Mouse (Mus musculus): ENCODE measurements around the gene Gm10260. TPM values are rescaled to one million over a fixed set of nuclear protein-coding genes. Genes with fewer than 3 reads are reported as not detected.

Gene Gm10260
- polyA plus RNA-seq, 1 experiment from 2014 or later: 2.1 TPM

GRCm38 (mm10) chr13:97766600-97766999 lies 6.2 kb upstream of the Gm10260 start:
- WGBS: 96% methylated on average over 3 of the region's 3 CpGs
- Histone ChIP-seq H3K4me2 (replicated peaks) (no peak overlapping the region), H3K4me1 (peaks cover 16% of the 10 kb centered on the region), H3K9ac (replicated peaks) (no peak overlapping the region), H3K9me3 (no peaks in the 10 kb centered on the region), H3K27me3 (no peaks in the 10 kb centered on the region), H3K36me3 (no peaks in the 10 kb centered on the region), H3K27ac (replicated peaks) (no peak overlapping the region), H3K4me3 (no peak overlapping the region)
- no peak for ATAC-seq (ENCODE audit: low FRiP score, low read depth)

GRCm38 (mm10) chr13:97765913-97766312 lies 5.5 kb upstream of the Gm10260 start:
- Histone ChIP-seq H3K27me3 (no peaks in the 10 kb centered on the region), H3K4me3 (no peak overlapping the region), H3K9ac (replicated peaks) (no peak overlapping the region), H3K27ac (replicated peaks) (no peak overlapping the region), H3K4me1 (peaks cover 16% of the 10 kb centered on the region), H3K4me2 (replicated peaks) (no peak overlapping the region), H3K36me3 (no peaks in the 10 kb centered on the region), H3K9me3 (no peaks in the 10 kb centered on the region)
- 89% methylated on average over 2 of the region's 2 CpGs for WGBS
- no peak for ATAC-seq (ENCODE audit: low FRiP score, low read depth)

- no peak overlapping the region for H3K9ac ChIP-seq (replicated peaks)
- ATAC-seq (ENCODE audit: low FRiP score, low read depth): no peak
- no peak overlapping the region for H3K27ac ChIP-seq (replicated peaks)
- no peak overlapping the region for H3K4me3 ChIP-seq
- H3K9me3 ChIP-seq: no peaks in the 10 kb centered on the region
- H3K27me3 ChIP-seq: no peaks in the 10 kb centered on the region
- WGBS: 76% methylated on average over 7 of the region's 7 CpGs
- no peaks in the 10 kb centered on the region for H3K36me3 ChIP-seq
- no peak overlapping the region for H3K4me2 ChIP-seq (replicated peaks)
- H3K4me1 ChIP-seq: peaks cover 13% of the 10 kb centered on the region
These were observed 3.6 kb upstream of the Gm10260 start for GRCm38 (mm10) chr13:97764067-97764466.

GRCm38 (mm10) chr13:97763436-97763835 lies 3.0 kb upstream of the Gm10260 start:
- Histone ChIP-seq H3K4me1 (peaks cover 8% of the 10 kb centered on the region), H3K4me3 (no peak overlapping the region), H3K4me2 (replicated peaks) (no peak overlapping the region), H3K27me3 (no peaks in the 10 kb centered on the region), H3K9me3 (no peaks in the 10 kb centered on the region), H3K36me3 (no peaks in the 10 kb centered on the region), H3K9ac (replicated peaks) (no peak overlapping the region), H3K27ac (replicated peaks) (no peak overlapping the region)
- 77% methylated on average over 6 of the region's 6 CpGs for WGBS
- ATAC-seq (ENCODE audit: low FRiP score, low read depth): no peak

GRCm38 (mm10) chr13:97762121-97762520 lies 1.7 kb upstream of the Gm10260 start:
- no peaks in the 10 kb centered on the region for H3K36me3 ChIP-seq
- no peak for ATAC-seq (ENCODE audit: low FRiP score, low read depth)
- H3K27ac ChIP-seq (replicated peaks): no peak overlapping the region
- no peak overlapping the region for H3K4me3 ChIP-seq
- no peaks in the 10 kb centered on the region for H3K9me3 ChIP-seq
- H3K9ac ChIP-seq (replicated peaks): no peak overlapping the region
- no peaks in the 10 kb centered on the region for H3K27me3 ChIP-seq
- no peak overlapping the region for H3K4me2 ChIP-seq (replicated peaks)
- peaks cover 13% of the 10 kb centered on the region for H3K4me1 ChIP-seq
- 94% methylated on average over 8 of the region's 8 CpGs for WGBS

- Histone ChIP-seq H3K27me3 (no peaks in the 10 kb centered on the region), H3K36me3 (no peaks in the 10 kb centered on the region), H3K4me3 (no peak overlapping the region), H3K4me1 (peaks cover 16% of the 10 kb centered on the region; the same call in 1 of the 2 replicates), H3K9ac (replicated peaks) (no peak overlapping the region), H3K27ac (replicated peaks) (peak overlapping the region; percentile 20; the same call in 1 of the 2 replicates), H3K4me2 (replicated peaks) (no peak overlapping the region), H3K9me3 (no peaks in the 10 kb centered on the region)
- WGBS: 86% methylated on average over 4 of the region's 4 CpGs
- ATAC-seq (ENCODE audit: low FRiP score, low read depth): no peak
These were observed 3.4 kb downstream of the Gm10260 start for GRCm38 (mm10) chr13:97757033-97757432.

- Histone ChIP-seq H3K9me3 (no peaks in the 10 kb centered on the region), H3K27me3 (no peaks in the 10 kb centered on the region), H3K4me3 (no peak overlapping the region), H3K27ac (replicated peaks) (no peak overlapping the region), H3K36me3 (no peaks in the 10 kb centered on the region), H3K4me2 (replicated peaks) (no peak overlapping the region), H3K4me1 (peaks cover 19% of the 10 kb centered on the region; the same call in 1 of the 2 replicates), H3K9ac (replicated peaks) (no peak overlapping the region)
- WGBS: 85% methylated on average over 6 of the region's 6 CpGs
- ATAC-seq (ENCODE audit: low FRiP score, low read depth): no peak
These were observed 4.3 kb downstream of the Gm10260 start for GRCm38 (mm10) chr13:97756091-97756490.

- Histone ChIP-seq H3K27ac (replicated peaks) (no peak overlapping the region), H3K27me3 (no peaks in the 10 kb centered on the region; the same call in 1 of the 2 replicates), H3K4me1 (peaks cover 35% of the 10 kb centered on the region), H3K4me2 (replicated peaks) (no peak overlapping the region), H3K36me3 (no peaks in the 10 kb centered on the region), H3K9ac (replicated peaks) (no peak overlapping the region), H3K9me3 (no peaks in the 10 kb centered on the region), H3K4me3 (no peak overlapping the region)
- WGBS: 64% methylated on average over 4 of the region's 4 CpGs
- no peak for ATAC-seq (ENCODE audit: low FRiP score, low read depth)
These were observed 9.5 kb downstream of the Gm10260 start for GRCm38 (mm10) chr13:97750851-97751381.

GRCm38 (mm10) chr13:97747037-97747860 lies 13.2 kb downstream of the Gm10260 start:
- Histone ChIP-seq H3K27me3 (no peaks in the 10 kb centered on the region; the same call in 1 of the 2 replicates), H3K27ac (replicated peaks) (peak overlapping the region; percentile 84), H3K4me3 (peak overlapping the region; percentile 18), H3K36me3 (no peaks in the 10 kb centered on the region), H3K9me3 (no peaks in the 10 kb centered on the region), H3K9ac (replicated peaks) (no peak overlapping the region), H3K4me1 (peaks cover 47% of the 10 kb centered on the region), H3K4me2 (replicated peaks) (peak overlapping the region; percentile 42)
- 13% methylated on average over 20 of the region's 20 CpGs for WGBS
- peak; percentile 86 for ATAC-seq (ENCODE audit: low FRiP score, low read depth)

GRCm38 (mm10) chr13:97744669-97745068 lies 15.8 kb downstream of the Gm10260 start:
- no peak overlapping the region for H3K4me2 ChIP-seq (replicated peaks)
- WGBS: 81% methylated on average over 7 of the region's 7 CpGs
- H3K4me3 ChIP-seq: no peak overlapping the region
- ATAC-seq (ENCODE audit: low FRiP score, low read depth): no peak
- H3K9me3 ChIP-seq: no peaks in the 10 kb centered on the region
- no peaks in the 10 kb centered on the region for H3K36me3 ChIP-seq
- no peak overlapping the region for H3K27ac ChIP-seq (replicated peaks)
- peaks cover 40% of the 10 kb centered on the region for H3K4me1 ChIP-seq
- H3K9ac ChIP-seq (replicated peaks): no peak overlapping the region
- no peaks in the 10 kb centered on the region; the same call in 1 of the 2 replicates for H3K27me3 ChIP-seq

GRCm38 (mm10) chr13:97744036-97744435 lies 16.4 kb downstream of the Gm10260 start:
- Histone ChIP-seq H3K9me3 (no peaks in the 10 kb centered on the region), H3K27me3 (no peaks in the 10 kb centered on the region; the same call in 1 of the 2 replicates), H3K36me3 (no peaks in the 10 kb centered on the region), H3K4me3 (no peak overlapping the region), H3K4me1 (peaks cover 40% of the 10 kb centered on the region), H3K4me2 (replicated peaks) (no peak overlapping the region), H3K27ac (replicated peaks) (no peak overlapping the region), H3K9ac (replicated peaks) (no peak overlapping the region)
- no peak for ATAC-seq (ENCODE audit: low FRiP score, low read depth)
- WGBS: 33% methylated on average over 2 of the region's 2 CpGs

GRCm38 (mm10) chr13:97743229-97743988 lies 17.0 kb downstream of the Gm10260 start:
- H3K9ac ChIP-seq (replicated peaks): no peak overlapping the region
- H3K4me1 ChIP-seq: peaks cover 37% of the 10 kb centered on the region
- H3K4me3 ChIP-seq: no peak overlapping the region
- no peak overlapping the region for H3K27ac ChIP-seq (replicated peaks)
- no peaks in the 10 kb centered on the region for H3K9me3 ChIP-seq
- ATAC-seq (ENCODE audit: low FRiP score, low read depth): no peak
- no peaks in the 10 kb centered on the region; the same call in 1 of the 2 replicates for H3K27me3 ChIP-seq
- no peaks in the 10 kb centered on the region for H3K36me3 ChIP-seq
- H3K4me2 ChIP-seq (replicated peaks): no peak overlapping the region
- WGBS: 38% methylated on average over 3 of the region's 3 CpGs

All from midbrain, embryonic 12.5 days (tissue).